Mouse (Mus musculus) embryonic fibroblast, embryonic 13.5 days (primary cell): ENCODE data around the gene Pecam1.
"Not testable (repeated sequence)": the region's sequence is repeated elsewhere in the genome, so short reads cannot be mapped to it uniquely, and the experiment has no call there.

ENCODE experiments used
- CTCF ChIP-seq: IDR thresholded peaks from 2 replicates; pipeline ENCODE4 v1.5.1; 2011; ENCODE audit warnings: mild to moderate bottlenecking, control low read depth, low read length, moderate library complexity, borderline replicate concordance; ENCODE audit not compliant: insufficient read depth
- POLR2A ChIP-seq: IDR thresholded peaks from 2 replicates; pipeline ENCODE4 v1.6.1; 2011; ENCODE audit warnings: low read depth, mild to moderate bottlenecking, control low read depth, low read length, moderate library complexity

DNA sequence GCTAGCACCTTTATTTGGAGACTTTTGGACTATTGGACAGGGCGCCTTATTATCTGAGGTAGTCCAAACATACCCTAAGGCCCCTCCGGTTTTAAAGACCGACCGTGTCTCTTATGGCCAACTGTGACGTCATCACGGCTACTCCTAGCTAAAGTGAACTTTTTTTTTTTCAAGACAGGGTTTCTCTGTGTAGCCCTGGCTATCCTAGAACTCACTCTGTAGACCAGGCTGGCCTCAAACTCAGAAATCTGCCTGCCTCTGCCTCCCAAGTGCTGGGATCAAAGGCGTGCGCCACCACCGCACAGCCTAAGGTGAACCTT, 25.6 kb downstream of the Pecam1 start:
- not testable (repeated sequence) for TF ChIP-seq POLR2A, CTCF
